Mouse (Mus musculus): Measurements from ENCODE around the gene Naa10.
A peak's percentile ranks its signal among the peaks of the same experiment; 100 is the strongest.

The Naa10 gene

GRCm38 (mm10) chrX:73914827-73915703, 6.7 kb downstream of the Naa10 start:
- DNase-seq = peak; percentile 81 to 93

- no peak for DNase-seq
Observed at GRCm38 (mm10) chrX:73911588-73911987, 10.2 kb downstream of the Naa10 start.

DNA sequence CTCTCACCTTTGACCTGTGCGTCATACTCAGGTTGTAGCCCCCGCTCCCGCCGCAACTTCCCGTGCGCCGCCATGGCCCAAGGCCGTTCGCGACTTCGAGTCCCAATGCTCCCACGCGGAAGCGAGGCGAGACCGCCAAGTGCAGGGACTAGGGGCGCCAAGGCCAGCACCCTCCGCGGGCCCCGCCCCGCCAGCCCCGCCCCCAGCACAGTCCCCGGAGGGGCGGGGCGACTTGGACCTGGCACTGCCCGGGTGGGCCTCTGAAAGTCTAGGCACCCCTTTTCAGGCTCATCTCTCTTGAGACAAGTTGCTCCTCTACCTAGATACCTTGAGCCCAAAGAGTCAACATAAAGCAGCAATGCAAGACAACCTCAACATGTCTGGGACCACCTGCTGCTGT, 10.6 kb downstream of the Naa10 start:
- no peak for DNase-seq

- no peak for DNase-seq
Observed at GRCm38 (mm10) chrX:73910451-73910850, 11.3 kb downstream of the Naa10 start.

DNA sequence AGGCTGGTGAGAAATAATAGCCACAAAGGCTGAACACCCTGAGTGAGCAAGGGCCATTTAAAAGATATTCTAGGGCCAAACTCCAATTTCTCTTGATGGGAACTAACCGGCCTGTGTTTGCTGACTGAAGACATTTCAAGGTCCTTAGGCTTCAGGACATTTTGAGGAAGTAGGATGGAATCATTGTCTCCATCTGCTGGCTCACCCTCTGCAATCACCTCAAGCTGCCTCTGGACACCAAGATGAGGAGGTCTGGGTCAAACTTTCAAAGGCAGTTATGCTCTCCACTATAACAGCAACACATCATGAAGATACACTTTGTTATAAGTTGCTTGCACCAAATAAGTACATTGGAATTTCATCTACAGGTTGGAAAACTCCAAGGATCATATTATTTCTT, 11.7 kb downstream of the Naa10 start:
- DNase-seq = no peak

GRCm38 (mm10) chrX:73897959-73898358, 23.8 kb downstream of the Naa10 start:
- no peak for DNase-seq

GRCm38 (mm10) chrX:73895719-73896118, 26.0 kb downstream of the Naa10 start, which contains the start of gene L1cam:
Gene L1cam, minus strand, starts transcription at chrX:73896105.
- DNase-seq = peak; percentile 69 to 73

DNA sequence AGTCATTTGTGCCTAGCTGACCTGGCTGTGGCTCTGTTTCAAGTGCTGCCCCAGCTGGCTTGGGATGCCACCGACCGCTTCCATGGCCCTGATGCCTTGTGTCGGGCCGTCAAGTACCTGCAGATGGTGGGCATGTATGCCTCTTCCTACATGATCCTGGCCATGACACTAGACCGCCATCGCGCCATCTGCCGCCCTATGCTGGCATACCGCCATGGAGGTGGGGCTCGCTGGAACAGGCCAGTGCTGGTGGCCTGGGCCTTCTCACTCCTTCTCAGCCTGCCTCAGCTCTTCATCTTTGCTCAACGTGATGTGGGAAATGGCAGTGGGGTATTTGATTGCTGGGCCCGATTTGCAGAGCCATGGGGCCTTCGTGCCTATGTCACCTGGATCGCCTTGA, 28.9 kb downstream of the Naa10 start:
- DNase-seq = peak; percentile 46 to 62

DNA sequence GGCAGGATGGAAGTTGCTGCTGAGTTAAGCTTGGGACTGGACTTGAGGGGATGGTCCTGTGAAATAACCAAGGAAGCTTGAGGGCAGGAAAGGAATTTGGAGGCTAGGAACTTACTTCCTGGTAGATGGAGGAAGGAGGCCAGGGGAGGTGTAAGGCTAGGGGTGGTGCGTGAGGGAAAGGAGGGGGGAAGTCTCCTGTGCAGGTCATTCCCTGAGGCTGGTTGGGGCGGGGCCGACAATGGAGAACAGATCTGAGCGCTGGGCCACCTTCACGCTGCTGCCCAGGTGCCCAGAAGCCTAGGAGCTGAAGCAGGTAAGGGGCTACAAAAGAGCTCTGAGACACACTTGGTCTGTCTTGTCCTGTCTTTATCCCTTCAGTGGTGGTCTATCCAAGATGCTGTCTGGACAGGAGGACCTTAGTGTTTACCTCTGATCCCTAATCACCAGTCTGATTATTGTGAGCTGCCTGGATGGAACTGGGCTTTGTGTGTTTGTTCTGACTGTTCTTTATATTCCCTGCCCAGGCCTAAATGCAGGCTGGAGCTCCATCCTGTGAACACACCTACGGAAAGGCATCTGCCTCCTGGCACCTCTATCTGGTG, 30.1 kb downstream of the Naa10 start, which contains the start of gene Avpr2:
Gene Avpr2 (plus strand): TSS at position 552 of the 602 bp plus-strand sequence.
- no peak for DNase-seq

DNA sequence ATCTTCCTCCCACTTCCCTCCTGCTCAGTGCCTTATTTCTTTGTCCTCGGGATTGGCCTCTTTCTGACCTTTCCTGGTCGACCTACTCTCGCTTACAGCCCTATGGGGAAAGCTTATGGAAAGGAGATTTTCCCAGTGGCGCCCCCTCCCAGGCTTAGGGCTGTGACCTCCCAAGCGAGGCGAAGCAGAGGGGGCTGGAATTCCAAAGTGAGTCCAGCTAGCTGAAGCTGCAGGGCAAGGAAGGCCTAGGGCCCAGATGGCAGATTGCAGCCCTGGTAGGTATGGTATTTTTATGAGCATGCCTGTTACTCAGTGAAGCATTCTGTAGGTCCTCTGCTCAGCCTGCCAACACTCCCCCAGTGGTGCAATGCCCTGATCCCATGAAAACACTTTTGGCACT, 40.3 kb downstream of the Naa10 start:
- peak in 1 of 2 experiments; percentile 11 for DNase-seq

GRCm38 (mm10) chrX:73881036-73881427, 40.7 kb downstream of the Naa10 start:
- DNase-seq = peak; percentile 23 to 35

DNA sequence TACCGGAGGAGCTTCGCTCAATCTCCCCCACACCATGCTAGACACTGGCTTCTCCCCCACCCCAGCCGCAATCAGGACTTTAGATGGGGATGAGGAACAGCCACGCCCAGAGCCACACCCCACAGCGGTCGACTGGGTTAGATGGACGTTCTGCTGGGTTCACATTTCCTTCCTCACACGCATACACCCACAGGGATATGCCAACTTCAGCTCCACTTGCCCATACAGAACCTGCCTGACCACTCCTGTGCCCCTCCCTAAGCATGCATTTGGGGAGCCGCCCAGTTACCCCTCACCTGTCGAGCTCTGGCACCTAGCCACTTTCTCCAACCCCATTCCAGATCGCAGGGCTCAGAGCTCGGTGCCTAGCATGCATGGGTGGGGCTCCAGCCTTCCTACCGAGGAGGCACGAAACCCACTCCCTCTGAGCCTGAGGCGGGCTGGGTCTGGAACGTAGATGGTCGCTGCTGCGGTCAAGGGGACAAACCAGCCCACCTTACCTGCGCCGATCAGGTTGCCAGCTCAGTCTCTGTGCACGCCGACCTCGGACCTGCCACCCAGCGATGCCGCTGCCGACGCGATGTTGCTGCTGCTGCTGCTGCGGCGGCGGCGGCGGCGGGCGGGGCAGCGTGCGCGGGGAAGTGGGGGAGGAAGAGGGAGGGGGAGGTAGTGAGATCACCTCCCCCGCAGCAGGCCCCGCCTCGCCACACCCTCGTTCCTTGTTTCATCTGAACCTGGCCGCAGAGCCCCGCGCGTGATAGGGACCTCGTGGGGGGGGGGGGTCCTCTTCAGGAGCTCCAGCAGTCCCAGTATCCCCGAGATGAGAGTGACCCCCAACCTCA, 41.3 kb downstream of the Naa10 start:
- DNase-seq = peak; percentile 73 to 75

DNA sequence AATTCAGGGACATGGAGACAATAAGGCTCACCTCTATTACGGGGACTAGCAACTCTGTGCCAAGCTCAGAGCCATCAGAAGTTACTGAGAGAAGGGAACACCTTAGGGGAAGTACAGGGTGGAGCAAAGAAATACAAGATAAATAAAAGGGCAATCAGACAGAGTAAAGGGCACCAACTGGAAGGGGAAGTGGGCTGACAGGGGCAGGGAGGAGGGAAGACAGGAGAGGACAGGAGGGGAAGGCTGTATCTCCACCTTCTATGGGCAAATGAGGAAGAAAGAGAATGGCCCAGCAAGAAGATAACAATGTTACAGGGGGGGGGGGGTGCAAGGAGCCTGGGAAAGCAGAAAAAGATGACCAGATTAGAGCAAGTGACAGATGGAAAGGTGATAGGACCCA, 44.7 kb downstream of the Naa10 start:
- DNase-seq = no peak

GRCm38 (mm10) chrX:73875881-73876280, 45.9 kb downstream of the Naa10 start:
- DNase-seq = no peak

GRCm38 (mm10) chrX:73871956-73872355, 49.8 kb downstream of the Naa10 start:
- peak in 1 of 2 experiments; percentile 26 for DNase-seq

DNA sequence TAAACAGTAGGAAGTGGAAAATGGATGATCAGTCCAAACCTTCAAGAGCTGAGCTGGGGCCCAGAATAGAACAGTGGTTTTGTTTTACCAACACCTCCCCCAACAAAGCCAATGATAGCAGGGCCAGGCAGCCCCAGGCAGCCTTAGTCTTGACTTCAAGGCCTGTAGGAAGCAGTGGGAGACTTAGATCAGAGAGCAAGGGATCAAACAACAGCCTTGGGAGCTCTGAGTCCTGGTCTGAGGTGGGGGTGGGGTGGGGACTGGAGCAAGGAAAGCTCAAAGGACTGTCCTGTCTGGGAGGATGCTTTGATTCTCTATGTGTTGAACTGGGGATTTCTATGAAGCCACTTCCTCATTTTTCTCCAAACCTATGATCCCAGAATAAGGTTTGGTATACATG, 50.3 kb downstream of the Naa10 start:
- no peak for DNase-seq

DNA sequence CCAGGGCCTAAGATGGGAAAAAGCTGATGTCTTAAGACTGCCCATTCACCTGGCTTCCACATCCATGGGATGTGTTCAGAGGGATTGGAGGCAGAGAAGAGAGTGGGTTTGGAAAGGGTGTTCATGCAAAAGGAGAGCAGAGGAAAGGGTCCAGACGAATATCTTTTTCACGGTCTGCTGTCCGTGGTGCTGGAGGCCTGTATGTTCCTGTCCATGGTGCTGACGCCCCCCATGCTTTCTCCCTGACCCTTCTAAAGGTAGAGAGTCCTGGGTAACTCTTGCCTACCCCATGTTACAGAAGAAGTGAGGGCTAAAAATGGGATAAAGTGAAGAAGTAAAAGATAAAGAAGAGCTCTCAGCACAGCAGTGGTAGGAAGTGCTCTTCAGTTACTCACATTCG, 52.4 kb downstream of the Naa10 start:
- DNase-seq = no peak

DNA sequence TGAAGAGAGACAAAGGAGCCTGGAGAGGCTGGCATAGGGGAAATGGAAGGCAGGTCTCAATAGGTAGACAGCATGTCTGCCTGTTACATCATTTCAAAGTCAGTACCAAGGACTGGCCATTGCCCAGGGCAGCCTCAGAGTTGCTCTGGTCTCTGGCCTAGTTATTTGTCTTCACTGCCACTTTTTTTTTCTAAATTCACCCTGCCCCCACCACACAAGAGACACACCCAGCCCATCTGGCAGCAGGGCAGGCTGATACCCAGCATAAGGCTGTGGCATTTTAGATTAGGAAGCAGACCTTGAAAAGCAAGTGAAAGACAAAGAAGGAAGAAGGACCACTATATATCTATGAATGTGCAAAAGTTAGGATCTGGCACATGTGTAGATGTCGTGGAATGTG, 53.9 kb downstream of the Naa10 start:
- DNase-seq = no peak

- no peak for DNase-seq
Observed at GRCm38 (mm10) chrX:73867256-73867655, 54.5 kb downstream of the Naa10 start.
